Mouse (Mus musculus): ENCODE results near the gene Lrmda. TPM values are rescaled to one million over a fixed set of nuclear protein-coding genes. Genes with fewer than 3 reads are reported as not detected.

The Lrmda gene
- polyA plus RNA-seq, 1 experiment from 2014 or later = not detected

DNA sequence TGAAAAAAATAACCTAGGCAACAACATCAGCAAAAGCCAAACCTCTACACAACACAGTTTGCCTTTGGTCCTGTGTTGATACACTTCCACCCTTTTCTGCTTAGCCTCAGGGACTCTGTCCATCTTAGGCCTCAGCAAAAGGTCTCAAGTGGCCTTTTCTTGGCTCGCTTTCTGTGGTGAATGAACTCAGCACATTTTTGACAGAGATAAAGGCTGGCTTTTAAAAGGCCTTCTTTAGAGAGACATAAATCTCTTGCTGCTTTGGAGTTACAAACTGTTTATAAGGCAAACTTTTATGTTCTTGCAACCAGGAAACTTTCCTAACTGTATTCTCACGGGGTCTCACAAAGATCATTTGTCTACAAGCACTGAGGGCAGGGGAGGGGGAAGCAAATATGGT lies 967.2 kb downstream of the Lrmda start:
- Histone ChIP-seq H3K9ac (replicated peaks; ENCODE audit: low read length) (no peak overlapping the region), H3K4me1 (ENCODE audit: control insufficient read depth, insufficient read depth, low read length) (no peaks in the 10 kb centered on the region), H3K4me3 (replicated peaks; ENCODE audit: low read depth, low read length) (no peak overlapping the region), H3K4me2 (ENCODE audit: low read length) (no peak overlapping the region), H3K27me3 (ENCODE audit: control insufficient read depth, insufficient read depth, low read length) (no peaks in the 10 kb centered on the region), H3K9me3 (ENCODE audit: control insufficient read depth, low read length) (no peaks in the 10 kb centered on the region), H3K36me3 (ENCODE audit: control insufficient read depth, insufficient read depth, low read length) (no peaks in the 10 kb centered on the region), H3K27ac (replicated peaks; ENCODE audit: low read depth, low read length) (no peak overlapping the region)
- ATAC-seq (ENCODE audit: low FRiP score, low TSS enrichment) = no peak
- no peak for DNase-seq
- WGBS = 84% methylated on average over 2 of the region's 2 CpGs

DNA sequence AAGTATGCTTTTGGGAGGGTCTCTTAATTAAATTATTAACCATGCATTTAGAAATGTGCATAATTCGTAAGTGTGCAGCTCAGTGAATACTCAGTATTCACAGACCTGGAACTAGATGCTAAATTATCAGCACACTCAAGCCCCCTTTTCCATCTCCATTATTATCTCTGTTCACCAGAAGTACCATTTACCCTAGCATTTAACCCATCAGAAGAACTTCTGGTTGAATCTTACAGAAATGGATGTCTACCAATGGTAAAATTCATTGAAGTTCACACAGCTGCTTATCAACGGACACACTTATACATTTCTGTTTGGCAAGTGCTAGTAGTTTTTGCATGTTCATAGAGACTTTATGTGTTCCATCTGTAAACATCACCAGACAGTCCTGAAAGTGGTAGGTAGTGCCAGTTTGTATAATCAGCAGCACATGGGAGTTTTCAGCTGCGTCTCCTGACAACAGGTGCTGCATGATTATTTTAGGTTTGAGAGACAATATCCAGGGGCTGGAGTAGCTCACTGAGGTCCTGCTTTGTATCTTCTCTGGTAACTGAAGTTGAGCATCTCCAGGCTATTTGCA lies 968.7 kb downstream of the Lrmda start:
- ATAC-seq (ENCODE audit: low FRiP score, low TSS enrichment) (no peak), DNase-seq (no peak)
- H3K4me1 ChIP-seq (ENCODE audit: control insufficient read depth, insufficient read depth, low read length) = no peaks in the 10 kb centered on the region
- H3K9ac ChIP-seq (replicated peaks; ENCODE audit: low read length) = no peak overlapping the region
- no peak overlapping the region for H3K4me3 ChIP-seq (replicated peaks; ENCODE audit: low read depth, low read length)
- H3K4me2 ChIP-seq (ENCODE audit: low read length) = no peak overlapping the region
- no peaks in the 10 kb centered on the region for H3K9me3 ChIP-seq (ENCODE audit: control insufficient read depth, low read length)
- no peaks in the 10 kb centered on the region for H3K27me3 ChIP-seq (ENCODE audit: control insufficient read depth, insufficient read depth, low read length)
- no peaks in the 10 kb centered on the region for H3K36me3 ChIP-seq (ENCODE audit: control insufficient read depth, insufficient read depth, low read length)
- no peak overlapping the region for H3K27ac ChIP-seq (replicated peaks; ENCODE audit: low read depth, low read length)
- 93% methylated on average over 3 of the region's 3 CpGs for WGBS

DNA sequence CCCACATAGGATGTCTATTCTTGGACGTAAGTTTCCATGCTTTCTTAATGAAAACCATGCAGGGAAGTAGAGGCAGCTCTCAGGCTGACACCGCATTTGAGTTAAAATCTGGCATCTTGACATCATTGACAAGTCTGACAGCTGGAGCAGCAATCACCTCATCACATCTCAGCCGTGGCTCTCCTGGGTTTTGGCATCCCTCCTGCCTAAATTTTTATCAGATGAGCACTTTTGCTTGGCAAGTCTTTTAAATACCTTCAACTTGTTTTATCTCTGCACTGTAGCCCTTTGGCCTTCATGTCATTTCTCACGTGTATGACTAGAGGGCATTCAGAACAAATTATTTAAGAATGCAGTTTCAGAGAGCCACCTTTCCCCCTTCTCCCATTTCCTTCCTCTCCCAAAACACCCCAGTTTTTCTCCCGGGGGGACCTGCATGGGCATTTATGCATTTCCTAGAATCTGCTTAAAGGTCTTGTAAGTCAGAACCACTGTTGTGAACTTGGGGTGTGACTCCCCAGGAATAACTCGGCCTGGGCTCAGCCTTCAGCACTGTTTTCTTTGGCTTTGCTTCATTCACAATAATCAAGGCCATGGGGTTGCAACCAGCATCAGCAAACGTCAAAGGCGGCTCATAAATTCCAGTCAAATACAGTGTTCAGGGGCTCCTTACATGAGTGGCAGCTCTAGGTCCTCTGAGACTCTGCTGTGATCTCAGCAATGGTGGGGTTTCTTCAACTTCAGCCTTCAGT lies 975.8 kb downstream of the Lrmda start:
- WGBS = 83% methylated on average over 8 of the region's 8 CpGs
- Histone ChIP-seq H3K27ac (replicated peaks; ENCODE audit: low read depth, low read length) (no peak overlapping the region), H3K4me1 (ENCODE audit: control insufficient read depth, insufficient read depth, low read length) (no peaks in the 10 kb centered on the region), H3K4me3 (replicated peaks; ENCODE audit: low read depth, low read length) (no peak overlapping the region), H3K36me3 (ENCODE audit: control insufficient read depth, insufficient read depth, low read length) (no peaks in the 10 kb centered on the region), H3K9me3 (ENCODE audit: control insufficient read depth, low read length) (no peaks in the 10 kb centered on the region), H3K27me3 (ENCODE audit: control insufficient read depth, insufficient read depth, low read length) (no peaks in the 10 kb centered on the region), H3K9ac (replicated peaks; ENCODE audit: low read length) (no peak overlapping the region), H3K4me2 (ENCODE audit: low read length) (no peak overlapping the region)
- ATAC-seq (ENCODE audit: low FRiP score, low TSS enrichment) (no peak), DNase-seq (no peak)

DNA sequence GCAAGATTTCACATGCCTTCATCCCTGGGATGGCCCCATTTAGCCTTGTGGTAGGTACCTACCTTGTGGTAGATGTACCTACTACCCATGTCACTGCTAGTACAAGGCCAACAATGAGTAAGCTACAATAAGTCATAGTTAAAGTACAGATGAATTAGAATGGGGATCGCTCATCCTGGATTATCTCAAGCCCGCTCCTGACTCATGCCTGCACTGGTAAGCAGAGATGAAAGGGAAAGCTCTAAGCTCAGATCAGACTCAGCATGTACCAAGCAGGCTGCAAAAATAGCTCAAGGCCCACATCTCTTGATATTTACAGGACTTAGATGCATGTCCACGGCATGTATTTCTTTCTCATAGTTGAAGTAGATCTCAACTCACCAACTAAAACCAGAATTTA lies 979.4 kb downstream of the Lrmda start:
- 74% methylated on average over 3 of the region's 3 CpGs for WGBS
- Histone ChIP-seq H3K36me3 (ENCODE audit: control insufficient read depth, insufficient read depth, low read length) (no peaks in the 10 kb centered on the region), H3K9ac (replicated peaks; ENCODE audit: low read length) (no peak overlapping the region), H3K27me3 (ENCODE audit: control insufficient read depth, insufficient read depth, low read length) (no peaks in the 10 kb centered on the region), H3K4me3 (replicated peaks; ENCODE audit: low read depth, low read length) (no peak overlapping the region), H3K27ac (replicated peaks; ENCODE audit: low read depth, low read length) (no peak overlapping the region), H3K4me1 (ENCODE audit: control insufficient read depth, insufficient read depth, low read length) (no peaks in the 10 kb centered on the region), H3K9me3 (ENCODE audit: control insufficient read depth, low read length) (peaks cover 7% of the 10 kb centered on the region; the same call in 1 of the 2 replicates), H3K4me2 (ENCODE audit: low read length) (no peak overlapping the region)
- DNase-seq (no peak), ATAC-seq (ENCODE audit: low FRiP score, low TSS enrichment) (no peak)

DNA sequence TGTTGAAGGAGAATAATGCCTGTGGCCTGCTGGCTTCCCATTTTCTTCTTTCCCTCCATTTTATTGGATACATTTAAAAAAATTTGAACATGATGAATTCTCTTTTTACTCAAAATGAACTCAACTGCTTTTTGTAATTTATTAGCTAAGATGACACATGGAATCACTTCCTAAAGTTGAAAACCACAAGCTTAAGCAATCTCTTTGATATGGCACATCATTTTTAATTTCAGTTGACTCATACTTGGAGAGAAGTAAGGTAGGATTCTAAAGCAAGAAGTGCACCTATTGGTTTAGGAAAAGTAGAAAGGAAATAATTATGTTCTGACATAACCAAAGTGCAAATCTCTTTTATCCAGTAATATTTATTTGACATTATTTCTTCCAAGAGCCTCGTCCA lies 992.5 kb downstream of the Lrmda start:
- no peak for ATAC-seq (ENCODE audit: low FRiP score, low TSS enrichment)
- 87% methylated on average over 1 of the region's 1 CpGs for WGBS

DNA sequence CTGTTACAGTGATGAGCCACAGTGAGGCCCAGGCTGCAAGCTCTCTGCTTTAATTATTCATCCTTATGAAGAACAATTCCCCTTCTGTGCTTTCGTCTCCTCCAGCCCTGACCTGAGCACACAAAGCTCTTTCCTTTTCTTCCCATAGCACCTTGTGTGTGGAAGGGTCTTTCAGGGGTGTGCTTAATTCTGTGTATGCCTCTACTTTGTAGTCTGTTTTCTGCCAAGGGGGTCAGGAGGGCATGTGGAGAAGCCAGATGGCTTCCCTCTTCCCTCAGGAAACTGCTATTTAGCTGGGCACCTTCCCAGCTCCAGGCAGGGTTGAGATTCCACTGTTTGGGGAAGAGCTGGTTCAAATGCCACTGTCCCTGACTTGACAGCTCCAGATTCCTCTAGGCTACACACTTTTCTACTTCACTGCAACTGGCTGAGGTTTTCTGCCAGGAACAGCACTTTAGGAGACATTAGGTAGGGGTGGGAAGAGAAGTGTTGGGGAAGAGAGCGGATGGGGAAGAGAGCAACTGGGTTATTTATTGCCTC lies 995.3 kb downstream of the Lrmda start:
- Histone ChIP-seq H3K4me3 (replicated peaks; ENCODE audit: low read depth, low read length) (no peak overlapping the region), H3K27me3 (ENCODE audit: control insufficient read depth, insufficient read depth, low read length) (no peaks in the 10 kb centered on the region), H3K4me1 (ENCODE audit: control insufficient read depth, insufficient read depth, low read length) (peaks cover 8% of the 10 kb centered on the region), H3K27ac (replicated peaks; ENCODE audit: low read depth, low read length) (peak overlapping the region; percentile 33), H3K9ac (replicated peaks; ENCODE audit: low read length) (no peak overlapping the region), H3K36me3 (ENCODE audit: control insufficient read depth, insufficient read depth, low read length) (no peaks in the 10 kb centered on the region), H3K4me2 (ENCODE audit: low read length) (no peak overlapping the region), H3K9me3 (ENCODE audit: control insufficient read depth, low read length) (no peaks in the 10 kb centered on the region)
- WGBS = 46% methylated on average over 2 of the region's 2 CpGs
- ATAC-seq (ENCODE audit: low FRiP score, low TSS enrichment) (no peak), DNase-seq (peak; percentile 45)

More for the DNA sequence above, 992.5 kb downstream of the Lrmda start:
- no peaks in the 10 kb centered on the region for H3K9me3 ChIP-seq (ENCODE audit: control insufficient read depth, low read length)
- no peaks in the 10 kb centered on the region for H3K27me3 ChIP-seq (ENCODE audit: control insufficient read depth, insufficient read depth, low read length)
- H3K27ac ChIP-seq (replicated peaks; ENCODE audit: low read depth, low read length) = no peak overlapping the region
- peaks cover 8% of the 10 kb centered on the region for H3K4me1 ChIP-seq (ENCODE audit: control insufficient read depth, insufficient read depth, low read length)
- H3K9ac ChIP-seq (replicated peaks; ENCODE audit: low read length) = no peak overlapping the region
- H3K4me3 ChIP-seq (replicated peaks; ENCODE audit: low read depth, low read length) = no peak overlapping the region
- no peaks in the 10 kb centered on the region for H3K36me3 ChIP-seq (ENCODE audit: control insufficient read depth, insufficient read depth, low read length)
- H3K4me2 ChIP-seq (ENCODE audit: low read length) = no peak overlapping the region
- no peak for DNase-seq

DNA sequence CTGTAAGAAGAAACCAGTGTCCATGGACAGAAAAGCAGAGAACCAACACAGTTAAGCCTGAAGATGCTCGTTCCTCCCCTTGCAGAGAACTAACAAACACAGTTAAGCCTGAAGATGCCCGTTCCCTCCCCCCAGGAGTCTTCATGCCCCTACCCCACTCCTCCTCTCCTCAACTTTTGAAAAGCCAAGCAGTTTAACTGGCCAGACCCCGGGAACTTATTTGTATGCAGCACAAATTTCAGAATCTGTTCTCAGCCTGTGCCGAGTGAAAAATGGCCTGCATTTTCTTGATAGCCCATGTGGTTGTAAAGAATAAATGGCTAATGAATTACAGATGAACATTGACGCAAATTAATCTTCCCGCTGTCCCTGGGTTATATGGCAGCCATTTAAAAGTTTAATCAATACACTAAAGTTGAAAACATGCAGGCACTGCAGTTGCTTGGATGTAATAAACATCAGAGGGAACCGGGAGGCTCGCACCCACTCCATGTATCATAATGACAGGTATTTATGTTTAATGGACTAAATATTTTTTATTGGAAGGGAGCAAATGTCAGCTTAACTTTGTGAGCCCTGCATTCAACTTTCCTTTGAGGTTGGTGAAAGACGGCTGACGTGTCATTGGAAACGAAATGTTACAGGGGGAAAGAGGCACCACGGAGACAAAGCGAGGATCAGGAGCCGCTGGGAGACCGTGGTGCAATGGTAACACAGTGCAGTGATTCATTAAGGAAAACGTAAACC lies 996.0 kb downstream of the Lrmda start:
- Histone ChIP-seq H3K9me3 (ENCODE audit: control insufficient read depth, low read length) (no peaks in the 10 kb centered on the region), H3K9ac (replicated peaks; ENCODE audit: low read length) (no peak overlapping the region), H3K36me3 (ENCODE audit: control insufficient read depth, insufficient read depth, low read length) (no peaks in the 10 kb centered on the region), H3K27ac (replicated peaks; ENCODE audit: low read depth, low read length) (no peak overlapping the region), H3K4me2 (ENCODE audit: low read length) (no peak overlapping the region), H3K4me1 (ENCODE audit: control insufficient read depth, insufficient read depth, low read length) (peaks cover 8% of the 10 kb centered on the region), H3K27me3 (ENCODE audit: control insufficient read depth, insufficient read depth, low read length) (no peaks in the 10 kb centered on the region), H3K4me3 (replicated peaks; ENCODE audit: low read depth, low read length) (no peak overlapping the region)
- 37% methylated on average over 16 of the region's 16 CpGs for WGBS
- DNase-seq (peak; percentile 32), ATAC-seq (ENCODE audit: low FRiP score, low TSS enrichment) (no peak)

DNA sequence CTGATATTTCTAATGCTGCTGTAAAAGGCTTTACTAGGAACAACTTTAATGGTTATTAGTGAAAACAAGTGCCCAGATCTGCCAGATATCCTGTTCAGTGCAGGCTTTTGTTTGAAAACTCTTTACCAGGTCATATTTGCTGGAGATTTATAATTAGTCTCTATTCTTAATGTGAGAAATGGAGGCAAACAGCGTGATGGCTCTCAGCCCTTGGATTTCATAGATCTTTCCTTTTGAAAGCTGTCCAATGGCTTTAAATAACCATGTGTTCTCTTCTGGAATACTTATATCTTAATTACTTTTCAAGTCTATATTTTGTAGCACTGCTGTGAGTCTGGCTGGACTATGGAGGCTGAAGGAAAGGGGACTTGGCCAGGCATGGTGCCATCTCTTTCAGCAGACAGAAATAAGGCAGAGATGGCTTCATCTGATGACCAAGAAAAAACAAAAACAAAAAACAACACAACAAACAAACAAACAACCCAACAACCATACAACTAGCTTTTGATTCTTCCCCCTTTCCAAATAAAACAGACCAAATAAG lies 996.6 kb downstream of the Lrmda start:
- H3K36me3 ChIP-seq (ENCODE audit: control insufficient read depth, insufficient read depth, low read length) = no peaks in the 10 kb centered on the region
- no peak overlapping the region for H3K4me2 ChIP-seq (ENCODE audit: low read length)
- 62% methylated on average over 1 of the region's 1 CpGs for WGBS
- ATAC-seq (ENCODE audit: low FRiP score, low TSS enrichment) (no peak), DNase-seq (no peak)
- H3K9ac ChIP-seq (replicated peaks; ENCODE audit: low read length) = no peak overlapping the region
- H3K4me1 ChIP-seq (ENCODE audit: control insufficient read depth, insufficient read depth, low read length) = peaks cover 8% of the 10 kb centered on the region
- H3K27ac ChIP-seq (replicated peaks; ENCODE audit: low read depth, low read length) = no peak overlapping the region
- H3K9me3 ChIP-seq (ENCODE audit: control insufficient read depth, low read length) = no peaks in the 10 kb centered on the region
- no peak overlapping the region for H3K4me3 ChIP-seq (replicated peaks; ENCODE audit: low read depth, low read length)
- no peaks in the 10 kb centered on the region for H3K27me3 ChIP-seq (ENCODE audit: control insufficient read depth, insufficient read depth, low read length)

Measured in midbrain, embryonic 14.5 days (tissue).